Mouse (Mus musculus): ENCODE results near the gene Sys1.

The Sys1 gene

DNA sequence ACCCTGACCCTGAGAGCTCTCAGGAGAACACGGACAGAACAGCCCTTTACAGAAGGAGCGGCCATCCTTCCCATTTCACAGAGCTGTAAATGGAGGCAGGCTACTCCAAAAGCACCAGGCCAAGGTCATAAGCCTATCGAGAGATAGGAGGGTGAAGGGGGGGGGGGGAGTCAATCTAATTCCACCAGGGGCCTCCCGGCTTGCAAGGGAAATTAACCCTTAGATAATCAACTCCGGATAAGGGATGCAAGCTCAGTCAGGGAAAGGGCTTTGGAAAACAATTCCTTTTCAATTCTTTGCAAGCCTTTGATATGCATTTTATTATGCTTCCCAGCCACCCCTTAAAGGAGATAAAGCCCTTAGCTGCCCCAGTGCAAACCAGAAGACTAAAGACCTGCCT, 28.3 kb upstream of the Sys1 start:
- Histone ChIP-seq H3K36me3 (ENCODE audit: control insufficient read depth, insufficient read depth, low read length, poor library complexity, severe bottlenecking) (peaks cover 27% of the 10 kb centered on the region), H3K27me3 (ENCODE audit: control insufficient read depth, insufficient read depth, low read length, poor library complexity, severe bottlenecking) (no peaks in the 10 kb centered on the region)
- no peak for DNase-seq (ENCODE audit: low read depth, low spot score)

DNA sequence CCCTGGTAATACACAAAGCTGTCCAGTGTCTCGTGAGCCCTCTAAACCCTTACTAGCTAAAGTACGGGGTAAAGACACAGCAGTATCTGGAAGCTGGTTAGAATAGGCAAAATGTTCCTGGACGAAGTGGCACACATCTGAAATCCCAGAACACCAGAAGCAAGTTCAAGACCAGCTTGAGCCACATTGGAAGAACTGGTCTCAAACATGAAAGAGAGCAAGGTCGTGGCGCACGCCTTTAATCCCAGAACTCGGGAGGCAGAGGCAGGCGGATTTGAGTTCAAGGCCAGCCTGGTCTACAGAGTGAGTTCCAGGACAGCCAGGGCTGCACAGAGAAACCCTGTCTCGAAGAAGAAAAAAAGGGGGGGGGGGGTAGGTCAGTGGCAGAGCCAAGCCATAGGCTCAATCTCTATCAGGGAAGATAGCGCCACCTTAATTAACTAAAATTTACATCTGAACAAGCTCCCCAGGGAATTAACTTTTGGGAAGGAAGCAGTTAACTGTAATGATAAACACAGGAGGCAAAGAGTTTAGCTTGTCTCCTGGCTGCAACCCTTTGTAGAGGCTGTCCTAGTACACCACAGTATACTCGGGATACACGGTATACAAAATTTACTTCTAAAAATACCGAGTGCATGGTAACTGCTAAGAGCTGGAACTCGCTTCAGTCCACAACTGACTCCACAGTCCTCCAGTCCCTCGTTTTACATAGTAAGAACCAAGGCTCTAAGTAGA, 26.7 kb upstream of the Sys1 start:
- H3K27me3 ChIP-seq (ENCODE audit: control insufficient read depth, insufficient read depth, low read length, poor library complexity, severe bottlenecking): no peaks in the 10 kb centered on the region
- H3K36me3 ChIP-seq (ENCODE audit: control insufficient read depth, insufficient read depth, low read length, poor library complexity, severe bottlenecking): peaks cover 23% of the 10 kb centered on the region
- no peak for DNase-seq (ENCODE audit: low read depth, low spot score)

DNA sequence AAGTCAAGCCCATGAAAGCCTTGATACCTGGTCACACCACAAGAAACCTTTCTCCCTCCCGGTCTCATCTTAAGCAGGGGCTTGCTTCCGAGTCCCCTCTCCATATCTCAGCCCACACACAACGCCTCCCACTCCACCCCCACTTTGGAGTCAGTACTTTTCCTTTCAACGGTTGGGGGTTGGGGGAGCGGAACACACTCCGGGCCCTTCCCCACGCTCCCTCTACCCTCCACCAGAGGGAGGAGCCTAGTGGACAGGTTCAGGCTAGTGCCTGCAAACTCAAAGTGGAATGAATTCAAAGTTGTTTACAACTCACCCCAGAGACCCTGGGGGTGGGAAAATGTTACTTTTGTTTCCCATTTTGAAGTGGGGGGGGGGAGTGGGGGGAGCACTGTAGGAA, 26.1 kb upstream of the Sys1 start:
- no peak for DNase-seq (ENCODE audit: low read depth, low spot score)
- Histone ChIP-seq H3K36me3 (ENCODE audit: control insufficient read depth, insufficient read depth, low read length, poor library complexity, severe bottlenecking) (peaks cover 20% of the 10 kb centered on the region), H3K27me3 (ENCODE audit: control insufficient read depth, insufficient read depth, low read length, poor library complexity, severe bottlenecking) (no peaks in the 10 kb centered on the region)

DNA sequence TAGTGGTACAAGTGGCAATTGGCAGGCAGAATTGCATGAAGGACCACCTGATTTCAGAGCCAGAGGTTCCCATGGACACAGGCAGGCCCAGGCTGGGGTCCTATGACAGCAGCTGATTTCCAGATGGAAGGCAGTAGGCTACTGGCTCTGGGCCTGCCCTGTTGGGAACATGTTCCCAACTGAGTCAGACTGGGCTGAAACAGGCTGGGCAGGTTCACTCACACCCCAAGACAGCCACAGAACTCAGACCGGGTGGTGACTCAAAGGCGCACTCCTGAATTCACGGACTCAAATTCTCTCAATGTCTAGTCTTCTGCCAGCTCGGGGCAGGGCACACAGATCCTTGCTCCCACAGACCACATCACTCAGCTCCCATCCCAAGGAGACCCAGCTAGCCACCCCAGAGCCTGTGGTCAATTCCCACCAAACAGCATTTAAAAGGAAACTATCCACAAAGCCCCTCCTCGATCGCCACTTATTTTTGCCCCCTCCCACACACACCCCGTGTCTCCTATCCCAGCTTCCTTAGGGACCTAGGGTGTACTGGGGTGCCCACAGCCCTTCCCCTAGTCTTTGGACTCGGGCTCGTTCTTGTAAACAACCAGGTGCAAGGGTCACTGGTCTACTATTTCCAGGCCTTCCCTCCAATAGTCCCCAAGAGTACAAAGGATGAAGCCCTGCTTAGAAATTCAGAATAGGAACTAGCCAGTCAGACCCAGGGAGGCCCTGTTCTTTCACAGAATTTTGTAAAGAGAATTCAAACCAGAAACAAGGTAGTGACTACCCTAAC, 24.9 kb upstream of the Sys1 start:
- Histone ChIP-seq H3K27me3 (ENCODE audit: control insufficient read depth, insufficient read depth, low read length, poor library complexity, severe bottlenecking) (no peaks in the 10 kb centered on the region), H3K36me3 (ENCODE audit: control insufficient read depth, insufficient read depth, low read length, poor library complexity, severe bottlenecking) (peaks cover 15% of the 10 kb centered on the region)
- DNase-seq (ENCODE audit: low read depth, low spot score): no peak

DNA sequence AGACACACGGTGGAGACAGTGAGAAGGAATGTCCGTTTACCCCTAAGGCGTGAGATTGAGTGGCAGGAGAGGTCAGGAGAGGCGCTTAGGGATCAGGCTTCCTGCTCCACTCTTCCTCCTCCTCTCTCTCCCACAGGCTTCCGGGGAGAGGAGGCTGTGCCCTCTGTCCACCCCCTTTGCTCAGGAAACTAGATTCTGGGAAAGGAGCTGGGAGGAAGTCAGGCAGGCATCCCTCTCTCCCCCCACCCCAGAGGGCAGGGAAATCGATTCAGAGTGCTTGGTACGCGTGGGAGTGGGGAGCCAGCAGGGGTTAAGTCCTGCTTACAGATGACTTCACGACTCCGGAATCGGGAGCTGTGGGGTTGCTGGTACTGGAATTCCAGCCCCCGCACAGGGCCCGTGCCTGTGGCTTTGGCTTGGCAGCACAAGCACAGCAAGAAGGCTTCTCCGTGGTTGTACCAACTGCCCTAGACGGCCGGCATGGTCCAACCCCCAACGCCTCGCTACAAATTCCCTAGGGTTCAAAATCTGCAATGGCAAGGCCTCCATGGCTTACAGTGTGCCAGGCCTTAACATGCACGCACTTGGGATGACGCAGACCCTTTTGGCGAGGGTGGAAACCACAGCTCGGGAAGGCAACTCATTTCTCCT, 24.1 kb upstream of the Sys1 start:
- DNase-seq (ENCODE audit: low read depth, low spot score): no peak
- Histone ChIP-seq H3K36me3 (ENCODE audit: control insufficient read depth, insufficient read depth, low read length, poor library complexity, severe bottlenecking) (peaks cover 15% of the 10 kb centered on the region), H3K27me3 (ENCODE audit: control insufficient read depth, insufficient read depth, low read length, poor library complexity, severe bottlenecking) (no peaks in the 10 kb centered on the region)

DNA sequence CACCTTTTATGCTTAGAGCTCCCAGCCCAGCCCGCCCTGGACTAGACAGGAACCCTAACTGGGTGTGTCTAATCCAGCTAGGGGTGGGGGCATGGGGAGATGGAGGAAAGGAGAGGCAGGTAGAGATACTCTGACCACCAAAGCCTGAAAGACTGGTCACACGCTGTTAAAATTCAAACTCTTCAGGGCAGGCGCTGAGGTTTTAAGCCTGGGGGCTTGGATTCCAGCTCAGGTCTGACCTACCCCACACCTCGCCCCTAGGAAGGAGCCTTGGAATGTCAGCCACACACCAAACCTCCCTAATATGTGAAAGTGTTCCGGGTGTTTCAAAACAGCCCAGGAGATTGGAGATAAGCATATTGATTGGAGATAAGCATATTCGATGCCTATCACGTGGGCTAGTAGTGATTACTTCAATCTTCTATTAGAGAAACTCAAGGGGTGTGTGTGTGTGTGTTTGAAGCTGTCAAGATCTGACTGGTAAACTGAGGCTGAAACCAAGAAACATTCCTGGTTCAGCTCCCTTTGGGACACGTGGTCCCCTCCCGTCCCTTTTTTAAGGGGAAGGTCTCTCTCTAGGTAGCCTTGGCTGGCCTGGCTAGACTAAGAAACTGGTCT, 23.4 kb upstream of the Sys1 start:
- no peaks in the 10 kb centered on the region for H3K27me3 ChIP-seq (ENCODE audit: control insufficient read depth, insufficient read depth, low read length, poor library complexity, severe bottlenecking)
- no peak for DNase-seq (ENCODE audit: low read depth, low spot score)
- peaks cover 12% of the 10 kb centered on the region for H3K36me3 ChIP-seq (ENCODE audit: control insufficient read depth, insufficient read depth, low read length, poor library complexity, severe bottlenecking)

DNA sequence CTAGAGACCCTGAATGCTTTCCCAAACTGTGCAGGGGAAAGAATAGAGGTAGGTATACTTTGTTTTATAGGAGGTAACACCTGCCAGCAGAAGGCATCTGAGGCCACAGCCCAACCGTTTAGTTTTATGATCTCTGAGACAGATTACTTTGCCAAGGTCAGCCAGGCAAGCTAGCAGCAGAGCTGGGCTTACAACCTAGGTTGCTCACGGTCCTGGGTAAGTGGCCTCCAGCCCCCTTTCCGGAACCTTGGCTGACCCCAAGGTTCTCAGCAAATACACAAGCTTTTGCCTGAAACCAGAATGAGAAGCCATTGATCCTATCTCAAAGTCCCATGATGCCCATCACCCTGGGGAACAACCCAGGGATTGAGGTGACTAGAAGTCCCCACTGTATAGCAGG, 22.1 kb upstream of the Sys1 start:
- DNase-seq (ENCODE audit: low read depth, low spot score): no peak
- Histone ChIP-seq H3K27me3 (ENCODE audit: control insufficient read depth, insufficient read depth, low read length, poor library complexity, severe bottlenecking) (no peaks in the 10 kb centered on the region), H3K36me3 (ENCODE audit: control insufficient read depth, insufficient read depth, low read length, poor library complexity, severe bottlenecking) (peaks cover 3% of the 10 kb centered on the region; the same call in 1 of the 2 replicates)

DNA sequence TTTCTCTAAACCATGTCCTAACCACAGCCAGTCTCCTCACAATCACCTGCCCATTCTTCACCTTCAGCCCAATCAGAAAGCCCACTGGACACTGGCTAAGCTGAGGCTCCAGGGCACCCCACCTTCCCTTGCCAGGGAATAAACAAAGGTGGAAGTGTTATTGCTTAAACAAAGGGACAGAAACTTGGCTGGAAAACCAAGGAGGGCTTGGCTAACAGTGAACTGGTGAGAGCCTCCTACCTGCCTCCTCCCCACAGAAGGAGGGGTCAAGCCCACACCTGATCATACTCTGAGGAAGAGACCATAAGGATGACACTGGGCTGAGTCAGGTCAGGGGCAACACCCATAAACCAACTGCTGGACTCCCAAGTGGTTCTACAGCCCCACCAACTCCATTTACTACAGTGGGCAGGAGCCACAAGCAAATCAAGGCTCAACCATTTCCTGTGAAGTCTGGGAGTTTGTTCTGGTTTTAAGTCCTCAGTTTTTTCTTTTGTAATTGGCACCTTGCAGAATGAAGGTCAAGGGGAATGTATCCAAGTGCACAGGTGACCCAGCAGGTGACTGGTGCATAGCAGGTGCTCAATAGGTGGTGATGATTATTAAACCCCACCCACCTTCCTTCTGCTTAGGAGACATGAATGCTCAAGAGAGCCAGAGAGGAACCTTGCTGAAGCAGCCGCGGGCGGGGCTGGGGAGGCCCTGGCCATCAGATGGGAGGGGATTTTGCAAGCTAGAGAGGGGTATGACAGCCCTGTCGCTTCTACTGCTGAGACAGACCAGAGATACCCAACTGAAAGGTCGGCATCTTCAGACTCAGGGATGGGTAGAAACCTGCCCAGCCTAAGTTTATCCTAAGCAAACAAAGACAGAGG, 21.3 kb upstream of the Sys1 start:
- Histone ChIP-seq H3K27me3 (ENCODE audit: control insufficient read depth, insufficient read depth, low read length, poor library complexity, severe bottlenecking) (no peaks in the 10 kb centered on the region), H3K36me3 (ENCODE audit: control insufficient read depth, insufficient read depth, low read length, poor library complexity, severe bottlenecking) (peaks cover 3% of the 10 kb centered on the region; the same call in 1 of the 2 replicates)
- peak; percentile 58 for DNase-seq (ENCODE audit: low read depth, low spot score)

DNA sequence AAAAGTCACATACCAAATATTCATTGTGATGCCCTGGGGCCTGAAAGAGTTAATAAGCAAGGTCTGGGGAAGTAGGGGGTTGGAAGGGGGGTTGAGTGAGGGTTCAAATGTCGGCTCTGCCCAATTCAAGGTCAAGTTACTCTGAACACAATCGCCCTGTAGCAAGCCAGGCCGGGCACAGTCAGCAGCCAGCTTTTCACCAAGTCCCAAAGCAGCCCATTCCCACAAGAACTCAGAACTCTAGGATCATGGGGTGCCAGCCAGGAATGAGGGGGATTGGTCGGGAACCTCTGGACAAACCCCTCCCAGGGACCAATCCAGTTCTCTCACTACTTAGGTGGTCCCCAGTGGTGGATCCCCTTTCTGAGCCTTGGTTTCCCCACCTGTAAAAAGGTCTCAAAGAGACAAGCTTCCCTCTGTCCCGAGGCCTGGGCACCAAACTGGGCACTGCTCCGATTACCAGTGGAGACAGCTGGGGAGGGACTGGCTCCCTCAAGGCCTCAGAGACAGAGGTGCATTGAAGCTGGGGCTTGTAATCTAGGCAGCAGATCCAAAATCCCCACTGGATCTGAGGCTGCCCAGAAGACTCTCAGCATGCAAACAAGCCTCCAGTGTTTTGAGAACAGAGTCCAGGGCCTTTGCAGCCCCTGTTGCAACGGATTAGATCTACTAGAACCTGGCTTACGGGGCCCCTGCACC, 20.4 kb upstream of the Sys1 start:
- H3K27me3 ChIP-seq (ENCODE audit: control insufficient read depth, insufficient read depth, low read length, poor library complexity, severe bottlenecking): no peaks in the 10 kb centered on the region
- no peaks in the 10 kb centered on the region for H3K36me3 ChIP-seq (ENCODE audit: control insufficient read depth, insufficient read depth, low read length, poor library complexity, severe bottlenecking)
- no peak for DNase-seq (ENCODE audit: low read depth, low spot score)

DNA sequence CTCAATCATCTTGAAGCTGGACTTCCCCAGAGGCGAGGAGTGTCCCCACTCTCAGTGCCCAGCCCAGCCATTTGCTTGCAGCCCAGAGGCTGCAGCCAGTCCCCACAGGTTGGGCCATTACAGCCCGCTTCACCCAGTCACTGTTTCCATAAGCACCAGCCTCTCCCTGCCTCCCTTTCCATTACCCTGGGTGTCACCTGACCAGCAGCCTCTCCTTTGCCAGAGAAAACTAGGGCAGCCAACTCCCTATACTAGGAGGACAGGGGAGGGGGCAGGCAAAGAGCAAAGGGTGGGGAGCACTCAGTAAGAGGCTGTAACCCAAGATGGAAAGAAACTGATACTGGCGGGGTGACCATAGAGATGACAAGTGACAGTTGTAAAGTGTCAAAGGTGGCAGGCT, 19.8 kb upstream of the Sys1 start:
- H3K27me3 ChIP-seq (ENCODE audit: control insufficient read depth, insufficient read depth, low read length, poor library complexity, severe bottlenecking): no peaks in the 10 kb centered on the region
- no peaks in the 10 kb centered on the region for H3K36me3 ChIP-seq (ENCODE audit: control insufficient read depth, insufficient read depth, low read length, poor library complexity, severe bottlenecking)
- DNase-seq (ENCODE audit: low read depth, low spot score): no peak

DNA sequence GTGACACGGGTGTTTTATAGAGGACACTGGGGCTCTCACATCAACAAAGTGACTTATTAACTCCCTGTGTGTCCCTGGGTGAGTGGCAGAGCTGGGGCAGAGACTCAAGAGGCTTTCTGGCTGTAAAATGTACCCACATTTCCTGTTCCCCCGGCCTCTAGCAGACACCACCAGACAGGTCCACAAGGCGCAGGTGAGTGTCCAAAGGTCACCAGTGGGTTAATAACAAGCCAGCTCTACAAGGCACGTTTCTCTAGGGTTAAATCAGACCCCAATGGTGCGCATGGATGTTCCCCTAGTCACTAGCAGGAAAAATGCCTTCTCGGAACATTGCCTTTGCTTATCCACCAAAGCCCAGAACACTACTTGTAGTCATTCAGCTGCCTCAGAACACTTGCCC, 19.1 kb upstream of the Sys1 start:
- Histone ChIP-seq H3K27me3 (ENCODE audit: control insufficient read depth, insufficient read depth, low read length, poor library complexity, severe bottlenecking) (no peaks in the 10 kb centered on the region), H3K36me3 (ENCODE audit: control insufficient read depth, insufficient read depth, low read length, poor library complexity, severe bottlenecking) (no peaks in the 10 kb centered on the region)
- DNase-seq (ENCODE audit: low read depth, low spot score): no peak

DNA sequence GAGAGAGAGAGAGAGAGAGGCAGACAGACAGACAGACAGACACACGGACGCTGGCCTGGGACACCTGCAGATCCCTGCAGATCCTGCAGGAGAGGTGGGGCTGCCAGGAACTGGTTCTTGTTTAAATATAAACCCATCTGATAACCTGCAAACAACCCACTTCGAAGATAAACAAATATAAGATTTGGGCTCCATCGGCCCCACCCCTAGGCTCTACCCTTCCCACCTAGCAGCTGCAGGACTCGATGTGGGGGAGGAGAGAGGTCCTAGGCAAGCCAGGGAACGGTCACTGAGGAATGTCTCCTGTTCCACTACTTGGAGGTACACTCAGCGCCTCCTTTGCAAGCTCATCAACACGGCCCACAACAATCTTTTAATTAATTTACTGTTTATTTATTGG, 18.5 kb upstream of the Sys1 start:
- DNase-seq (ENCODE audit: low read depth, low spot score): no peak
- no peaks in the 10 kb centered on the region for H3K27me3 ChIP-seq (ENCODE audit: control insufficient read depth, insufficient read depth, low read length, poor library complexity, severe bottlenecking)
- no peaks in the 10 kb centered on the region for H3K36me3 ChIP-seq (ENCODE audit: control insufficient read depth, insufficient read depth, low read length, poor library complexity, severe bottlenecking)

DNA sequence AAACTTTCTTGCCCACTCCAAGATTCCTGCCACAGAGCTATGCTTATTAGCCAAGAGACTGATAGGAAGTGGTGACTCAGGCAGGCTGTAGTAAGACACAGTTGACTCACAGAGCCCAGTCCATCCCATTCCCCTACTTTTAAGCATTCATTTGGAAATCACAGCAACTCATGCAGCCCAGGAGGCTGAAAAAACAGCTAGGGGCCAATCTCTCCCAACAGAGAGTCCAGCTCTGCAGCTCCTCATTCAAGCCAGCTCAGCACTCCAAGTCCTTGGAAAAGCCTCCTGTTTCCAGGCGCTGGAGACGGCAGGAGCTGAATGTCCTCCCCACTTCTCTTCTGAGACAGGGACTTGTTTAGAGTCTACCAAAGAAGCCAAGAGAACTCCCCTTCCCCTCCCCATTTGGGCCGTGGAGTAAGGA, 17.8 kb upstream of the Sys1 start:
- DNase-seq (ENCODE audit: low read depth, low spot score): no peak
- no peaks in the 10 kb centered on the region for H3K36me3 ChIP-seq (ENCODE audit: control insufficient read depth, insufficient read depth, low read length, poor library complexity, severe bottlenecking)
- no peaks in the 10 kb centered on the region for H3K27me3 ChIP-seq (ENCODE audit: control insufficient read depth, insufficient read depth, low read length, poor library complexity, severe bottlenecking)

DNA sequence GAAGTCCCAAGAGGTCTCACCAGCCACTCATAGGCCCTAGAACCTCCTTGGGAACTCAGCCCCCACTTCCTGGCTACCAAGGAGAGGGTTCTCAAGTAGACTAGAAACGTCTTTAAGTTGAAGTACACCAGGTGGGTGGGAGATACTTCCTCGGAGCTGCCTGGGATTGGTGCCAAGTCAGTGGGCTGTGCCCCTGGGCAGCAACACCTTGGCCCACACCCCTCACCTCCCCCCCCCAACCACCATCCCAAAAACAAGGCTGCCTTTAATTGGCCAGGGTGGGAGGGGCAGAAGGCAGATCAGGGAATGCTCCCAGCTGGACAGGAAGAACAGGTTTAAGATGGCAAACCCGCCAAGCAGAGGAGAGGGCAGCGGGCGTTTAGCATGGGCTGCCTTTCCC, 16.4 kb upstream of the Sys1 start:
- DNase-seq (ENCODE audit: low read depth, low spot score): no peak
- Histone ChIP-seq H3K36me3 (ENCODE audit: control insufficient read depth, insufficient read depth, low read length, poor library complexity, severe bottlenecking) (no peaks in the 10 kb centered on the region), H3K27me3 (ENCODE audit: control insufficient read depth, insufficient read depth, low read length, poor library complexity, severe bottlenecking) (no peaks in the 10 kb centered on the region)
